Mouse (Mus musculus) liver, embryonic 11.5 days (tissue): Measurements from ENCODE around the gene Ranbp3. TPM values are rescaled to one million over a fixed set of nuclear protein-coding genes. Genes with fewer than 3 reads are reported as not detected.

Source experiments
- ATAC-seq: fragments of 200-750 bp; cut with Nextera tagmentation; replicated peaks from 2 replicates; pipeline ENCODE4 v1.8.0; 2017; ENCODE audit warnings: moderate number of reproducible peaks, mild to moderate bottlenecking, moderate TSS enrichment, moderate library complexity; ENCODE audit not compliant: low FRiP score
- DNase-seq: peaks from one replicate; pipeline ENCODE4 v3.0.0-alpha.2; 2017; ENCODE audit warnings: low spot score
- H3K27ac ChIP-seq: fragments of 300-500 bp; sonication (generic); 2 replicates; pipeline ENCODE4 v1.5.1; 2014; ENCODE audit warnings: mild to moderate bottlenecking, low read depth, low read length, control low read depth
- H3K27me3 ChIP-seq: fragments of 300-500 bp; sonication (generic); replicated peaks from 2 replicates; pipeline ENCODE4 v1.6.1; 2014; ENCODE audit warnings: low read length, mixed read lengths; ENCODE audit not compliant: control insufficient read depth, insufficient read depth
- H3K36me3 ChIP-seq: fragments of 300-500 bp; sonication (generic); 2 replicates; pipeline ENCODE4 v1.6.1; 2014; ENCODE audit warnings: mild to moderate bottlenecking, low read length, moderate library complexity, mixed read lengths; ENCODE audit not compliant: control insufficient read depth, insufficient read depth
- H3K4me1 ChIP-seq: fragments of 300-500 bp; sonication (generic); replicated peaks from 2 replicates; pipeline ENCODE4 v1.6.1; 2014; ENCODE audit warnings: low read length, mixed read lengths; ENCODE audit not compliant: control insufficient read depth, insufficient read depth
- H3K4me2 ChIP-seq: fragments of 300-500 bp; sonication (generic); 2 replicates; pipeline ENCODE4 v1.6.1; 2014; ENCODE audit warnings: mild to moderate bottlenecking, control low read depth, moderate library complexity
- H3K4me3 ChIP-seq: fragments of 300-500 bp; sonication (generic); 2 replicates; pipeline ENCODE4 v1.5.1; 2014; ENCODE audit warnings: low read depth, low read length, control low read depth
- H3K9ac ChIP-seq: fragments of 300-500 bp; sonication (generic); 2 replicates; pipeline ENCODE4 v1.6.1; 2014; ENCODE audit warnings: low read depth, low read length, control low read depth
- H3K9me3 ChIP-seq: fragments of 300-500 bp; sonication (generic); 2 replicates; pipeline ENCODE4 v1.6.1; 2016; ENCODE audit warnings: low read length, inconsistent platforms, mixed read lengths; ENCODE audit not compliant: control insufficient read depth
- WGBS: fragments of 180-500 bp; shearing (Covaris S2); extraction: QIAGEN DNeasy Blood & Tissue Kit; methylation state at CpG from one replicate; pipeline ENCODE4 v1.1.7; 2014; 5-methylcytosine and 5-hydroxymethylcytosine counted together
- polyA plus RNA-seq: library from polyadenylated mRNA; unstranded; fragments of >200 nt; fragmentation: Nextera tagmentation; extraction: Ambion mirVana; gene quantifications from 2 replicates; pipeline ENCODE4 v1.2.1, GENCODE M21; 2014

Gene Ranbp3
- polyA plus RNA-seq, 1 experiment from 2014 or later, result 94.3 TPM

DNA sequence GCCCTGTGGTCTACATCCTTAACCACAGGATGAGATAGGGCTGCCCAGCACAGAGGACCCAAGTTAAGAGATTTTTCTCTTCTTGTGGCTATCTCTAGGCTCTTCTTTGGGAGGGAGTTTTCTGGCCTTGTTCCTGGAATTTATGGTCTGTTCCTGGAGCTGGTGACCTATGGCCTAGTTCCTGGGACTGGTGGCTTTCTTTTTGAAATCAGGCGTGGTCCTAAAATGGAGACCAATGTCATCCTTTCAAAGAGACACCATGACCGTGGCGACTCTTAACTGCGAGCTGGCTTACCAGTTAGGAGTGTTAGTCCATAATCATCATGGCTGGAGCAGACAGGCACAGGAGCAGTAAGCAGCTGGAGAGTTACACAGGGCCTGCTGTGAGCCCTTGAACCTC is 6.7 kb upstream of the Ranbp3 start:
- Histone ChIP-seq H3K4me2 (no peak overlapping the region), H3K9ac (no peak overlapping the region), H3K4me1 (no peaks in the 10 kb centered on the region; the same call in 1 of the 2 replicates), H3K27me3 (peaks cover 20% of the 10 kb centered on the region), H3K27ac (no peak overlapping the region), H3K36me3 (no peaks in the 10 kb centered on the region), H3K4me3 (no peak overlapping the region), H3K9me3 (no peaks in the 10 kb centered on the region)
- ATAC-seq (no peak), DNase-seq (no peak)
- 80% methylated on average over 4 of the region's 4 CpGs for WGBS

DNA sequence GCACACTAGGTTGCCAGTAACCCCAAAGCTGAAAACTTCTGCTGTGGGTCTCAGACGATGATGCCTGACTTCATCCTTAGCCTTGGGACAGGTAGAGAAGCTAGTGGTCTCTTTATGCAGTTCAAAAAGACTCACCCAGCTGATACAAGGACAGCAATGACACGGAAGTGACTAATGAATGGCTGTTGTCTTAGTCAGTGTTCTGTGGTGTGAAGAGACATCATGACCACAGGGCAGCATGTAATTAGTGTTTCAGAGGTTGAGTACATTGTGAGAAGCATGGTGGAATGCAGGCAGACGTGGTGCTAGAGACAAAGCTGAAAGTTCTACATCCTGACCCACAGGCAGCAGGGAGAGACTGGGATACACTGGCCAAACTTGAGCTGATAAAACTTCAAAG is 5.5 kb upstream of the Ranbp3 start:
- DNase-seq (no peak), ATAC-seq (no peak)
- H3K27me3 ChIP-seq, result peaks cover 20% of the 10 kb centered on the region
- H3K4me2 ChIP-seq, result no peak overlapping the region
- no peaks in the 10 kb centered on the region for H3K36me3 ChIP-seq
- no peaks in the 10 kb centered on the region for H3K9me3 ChIP-seq
- WGBS, result 70% methylated on average over 3 of the region's 3 CpGs
- no peak overlapping the region for H3K9ac ChIP-seq
- no peaks in the 10 kb centered on the region; the same call in 1 of the 2 replicates for H3K4me1 ChIP-seq
- no peak overlapping the region for H3K4me3 ChIP-seq
- no peak overlapping the region for H3K27ac ChIP-seq

DNA sequence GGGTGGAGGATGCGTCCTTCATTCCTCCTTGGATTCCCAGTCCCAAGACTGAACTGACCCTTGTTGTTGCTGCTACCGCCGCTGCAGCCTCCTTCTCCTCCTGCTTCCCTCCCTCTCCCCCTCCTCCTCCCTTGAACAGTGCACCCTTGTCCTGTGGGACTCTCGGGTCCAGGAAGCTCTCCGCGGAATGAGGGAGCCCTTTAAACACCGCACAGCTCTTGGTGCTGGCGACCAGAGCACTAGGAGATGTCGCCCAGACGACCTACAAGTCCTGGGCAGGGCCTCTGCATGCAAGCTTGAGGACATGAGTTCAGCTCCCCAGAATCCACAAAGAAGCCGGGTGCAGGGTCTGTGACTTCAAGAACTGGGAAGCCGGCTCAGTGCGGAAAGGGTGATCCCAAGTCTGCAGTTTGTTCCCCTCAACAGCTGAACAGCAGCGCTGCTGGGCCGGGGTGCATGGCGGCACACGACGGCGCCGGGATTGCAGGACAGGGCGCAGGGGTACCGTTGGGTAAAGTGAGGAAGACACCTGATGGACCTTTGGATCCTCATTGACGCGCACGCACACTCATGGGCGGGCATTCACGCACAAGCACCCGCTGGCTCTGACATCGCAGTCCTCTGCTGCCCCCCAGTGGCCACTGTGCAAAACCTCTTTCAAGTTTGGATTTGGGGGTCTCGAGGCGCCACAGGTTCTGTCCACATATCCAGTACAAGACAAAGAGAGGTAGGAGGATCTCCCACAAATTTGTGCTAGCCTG is 4.5 kb upstream of the Ranbp3 start:
- Histone ChIP-seq H3K9me3 (no peaks in the 10 kb centered on the region), H3K9ac (peak overlapping the region; percentile 54), H3K27ac (no peak overlapping the region), H3K27me3 (peaks cover 16% of the 10 kb centered on the region), H3K36me3 (no peaks in the 10 kb centered on the region), H3K4me3 (peak overlapping the region; percentile 50), H3K4me2 (peak overlapping the region; percentile 83), H3K4me1 (no peaks in the 10 kb centered on the region; the same call in 1 of the 2 replicates)
- ATAC-seq, result no peak
- peak; percentile 87 for DNase-seq
- 4% methylated on average over 31 of the region's 31 CpGs for WGBS

DNA sequence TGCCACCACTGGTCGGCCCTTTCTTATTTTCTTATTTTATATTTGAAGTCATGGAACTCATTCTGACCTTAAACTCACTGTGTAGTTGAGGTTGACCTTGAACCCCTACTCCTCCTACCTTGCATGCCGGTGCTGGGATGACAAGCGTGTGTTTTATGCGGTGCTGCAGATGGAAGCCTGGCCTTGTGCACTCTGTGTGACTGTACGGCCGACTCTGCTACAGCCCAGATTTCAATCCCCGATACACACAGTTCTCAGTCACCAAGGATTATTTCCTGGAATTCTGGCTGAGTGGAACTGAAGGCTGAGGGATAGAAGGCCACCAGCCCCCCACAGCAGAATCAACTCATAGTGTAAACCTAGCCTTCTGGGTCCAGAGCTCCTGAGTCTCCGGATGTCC is 3.3 kb upstream of the Ranbp3 start:
- no peak overlapping the region for H3K4me2 ChIP-seq
- 85% methylated on average over 8 of the region's 8 CpGs for WGBS
- no peaks in the 10 kb centered on the region for H3K36me3 ChIP-seq
- ATAC-seq (no peak), DNase-seq (no peak)
- H3K9ac ChIP-seq, result no peak overlapping the region
- no peak overlapping the region for H3K27ac ChIP-seq
- peaks cover 8% of the 10 kb centered on the region for H3K4me1 ChIP-seq
- peaks cover 15% of the 10 kb centered on the region for H3K27me3 ChIP-seq
- no peak overlapping the region for H3K4me3 ChIP-seq
- no peaks in the 10 kb centered on the region for H3K9me3 ChIP-seq

DNA sequence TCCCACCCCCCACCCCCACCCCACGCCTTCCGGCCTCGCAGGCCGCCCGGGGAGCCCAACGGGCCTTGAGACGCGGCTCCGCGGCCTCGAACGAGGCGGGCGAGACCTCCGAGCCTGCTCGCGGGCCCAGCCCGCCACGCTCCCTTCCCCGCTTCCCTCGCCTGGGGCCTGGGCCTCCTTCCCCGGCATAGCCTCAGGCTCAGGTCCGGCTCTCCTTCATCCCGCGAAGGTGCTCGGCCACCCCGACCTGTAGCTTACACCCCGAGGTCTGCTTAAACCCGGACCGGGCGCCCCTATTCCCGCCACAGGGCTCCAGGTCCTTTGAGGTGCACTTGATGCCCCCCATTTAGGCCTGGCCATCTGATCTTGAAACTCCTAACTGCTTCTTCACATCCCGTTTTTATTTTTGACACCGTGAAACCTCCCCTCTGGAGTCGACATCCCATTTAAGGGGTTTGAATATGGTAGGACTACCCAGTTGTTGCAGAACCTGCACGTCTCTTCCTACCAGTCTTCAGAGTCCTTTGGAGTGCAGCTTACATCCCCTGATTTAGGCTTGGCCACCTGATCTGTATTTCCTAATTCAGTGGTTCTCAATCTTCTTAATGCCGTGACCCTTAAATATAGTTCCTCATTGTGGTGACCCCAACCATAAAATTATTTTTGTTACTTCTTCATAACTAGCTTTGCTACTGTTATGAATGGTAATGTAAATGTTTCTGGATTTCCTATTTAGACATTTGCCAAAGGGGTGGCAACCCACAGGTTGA is 738 bp downstream of the Ranbp3 start:
- DNase-seq (no peak), ATAC-seq (peak; percentile 6)
- WGBS, result 1% methylated on average over 37 of the region's 37 CpGs
- H3K9me3 ChIP-seq, result no peaks in the 10 kb centered on the region
- H3K36me3 ChIP-seq, result peaks cover 21% of the 10 kb centered on the region
- H3K4me3 ChIP-seq, result peak overlapping the region; percentile 96
- peak overlapping the region; percentile 99 for H3K9ac ChIP-seq
- H3K27ac ChIP-seq, result peak overlapping the region; percentile 86
- peak overlapping the region; percentile 91 for H3K4me2 ChIP-seq
- H3K27me3 ChIP-seq, result no peaks in the 10 kb centered on the region
- H3K4me1 ChIP-seq, result peaks cover 18% of the 10 kb centered on the region

DNA sequence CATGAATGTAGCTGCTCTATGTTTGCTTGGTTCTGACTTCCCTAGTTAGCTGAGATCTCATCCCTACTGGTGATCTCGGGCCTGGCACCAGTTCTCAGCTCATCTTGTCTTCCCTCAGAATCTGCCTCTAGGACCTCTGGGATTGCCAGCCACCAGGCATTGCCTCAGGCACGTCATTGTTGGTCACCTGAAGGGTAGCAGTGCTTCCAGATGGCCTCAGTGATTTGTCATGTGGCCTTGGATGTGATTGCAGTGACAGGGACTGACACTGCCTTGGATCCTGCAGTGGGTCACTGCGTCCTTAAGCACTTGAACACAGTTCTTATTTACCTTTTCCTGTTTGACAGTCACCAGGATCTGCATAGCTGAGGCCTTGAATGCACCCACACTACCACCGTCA is 8.7 kb downstream of the Ranbp3 start:
- H3K27ac ChIP-seq, result no peak overlapping the region
- no peak overlapping the region for H3K4me2 ChIP-seq
- WGBS, result 73% methylated on average over 4 of the region's 4 CpGs
- ATAC-seq (no peak), DNase-seq (no peak)
- H3K27me3 ChIP-seq, result no peaks in the 10 kb centered on the region
- no peak overlapping the region for H3K4me3 ChIP-seq
- H3K9me3 ChIP-seq, result no peaks in the 10 kb centered on the region
- H3K4me1 ChIP-seq, result peaks cover 24% of the 10 kb centered on the region
- no peak overlapping the region for H3K9ac ChIP-seq
- H3K36me3 ChIP-seq, result peaks cover 42% of the 10 kb centered on the region

DNA sequence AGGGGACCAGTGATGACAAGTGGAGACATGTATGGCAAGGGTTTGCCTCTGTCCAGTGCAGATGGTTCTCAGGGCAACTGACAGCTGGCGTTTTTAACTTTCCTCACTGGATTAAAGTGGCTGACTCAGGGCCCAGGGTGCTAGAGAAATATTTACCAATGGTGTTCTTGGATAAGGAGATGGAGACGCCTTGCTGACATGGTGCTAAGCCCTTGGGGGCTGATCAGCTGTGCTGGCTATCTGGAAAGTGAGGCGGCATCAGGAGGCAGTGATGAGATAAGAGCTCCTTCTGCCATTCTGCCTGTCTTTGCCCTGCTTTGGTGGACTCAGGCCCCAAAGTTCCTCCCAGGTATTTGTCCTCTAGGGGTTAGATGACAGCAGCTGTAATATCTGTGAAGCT is 9.8 kb downstream of the Ranbp3 start:
- H3K4me3 ChIP-seq, result peak overlapping the region; percentile 2; the same call in 1 of the 2 replicates
- H3K9me3 ChIP-seq, result no peaks in the 10 kb centered on the region
- H3K36me3 ChIP-seq, result peaks cover 36% of the 10 kb centered on the region
- H3K27me3 ChIP-seq, result no peaks in the 10 kb centered on the region
- H3K9ac ChIP-seq, result 0 out of 2 replicates have a peak overlapping the region, but pooled peaks have one; percentile 30
- DNase-seq (no peak), ATAC-seq (peak; percentile 70)
- H3K4me1 ChIP-seq, result peaks cover 35% of the 10 kb centered on the region
- 0 out of 2 replicates have a peak overlapping the region, but pooled peaks have one; percentile 5 for H3K4me2 ChIP-seq
- 43% methylated on average over 3 of the region's 3 CpGs for WGBS
- H3K27ac ChIP-seq, result peak overlapping the region; percentile 21; the same call in 1 of the 2 replicates

DNA sequence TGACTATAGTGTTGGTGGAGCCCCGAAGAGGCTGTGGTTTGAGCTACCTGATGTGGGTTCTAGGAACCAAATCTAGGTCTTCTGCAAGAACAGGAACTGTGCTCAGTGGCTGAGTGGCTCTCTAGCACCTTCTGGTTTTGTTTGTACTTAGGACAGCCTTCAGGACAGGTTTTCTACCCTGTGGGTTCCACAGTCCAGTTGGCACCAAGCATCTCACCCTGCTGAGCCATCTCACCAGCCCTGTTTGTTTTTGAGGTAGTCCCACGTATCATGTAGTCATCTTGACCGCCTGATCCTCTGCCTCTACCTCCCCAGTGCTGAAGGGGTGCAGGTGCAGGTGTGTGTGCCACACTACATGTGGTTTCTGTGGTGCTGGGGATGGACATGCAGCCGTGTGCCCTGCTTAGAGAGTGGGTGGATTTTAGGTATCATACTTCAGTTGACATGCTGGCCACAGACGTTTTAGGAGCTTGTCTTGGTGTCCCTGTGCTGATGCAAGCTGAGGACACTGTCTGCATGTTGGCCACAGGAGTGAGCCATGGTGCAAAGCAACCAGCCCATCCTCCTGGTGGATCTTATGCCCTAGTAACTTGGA is 10.5 kb downstream of the Ranbp3 start:
- 85% methylated on average over 5 of the region's 5 CpGs for WGBS
- H3K27ac ChIP-seq, result no peak overlapping the region
- H3K9ac ChIP-seq, result no peak overlapping the region
- no peak overlapping the region for H3K4me3 ChIP-seq
- peaks cover 40% of the 10 kb centered on the region for H3K4me1 ChIP-seq
- no peaks in the 10 kb centered on the region for H3K9me3 ChIP-seq
- H3K27me3 ChIP-seq, result no peaks in the 10 kb centered on the region
- H3K4me2 ChIP-seq, result no peak overlapping the region
- H3K36me3 ChIP-seq, result peaks cover 34% of the 10 kb centered on the region
- no peak for DNase-seq
- no peak for ATAC-seq
